Mouse (Mus musculus): ENCODE data around the gene B430305J03Rik. TPM values are rescaled to one million over a fixed set of nuclear protein-coding genes. Genes with fewer than 3 reads are reported as not detected.

Gene B430305J03Rik
- polyA plus RNA-seq, 1 experiment from 2014 or later, result not detected

- ATAC-seq (ENCODE audit: insufficient number of reproducible peaks, insufficient read depth, low FRiP score, low TSS enrichment), result no peak
- no peak overlapping the region for H3K4me3 ChIP-seq
Measured at GRCm38 (mm10) chr3:61345636-61346035, 20.1 kb downstream of the B430305J03Rik start.

GRCm38 (mm10) chr3:61344031-61344430 is 21.7 kb downstream of the B430305J03Rik start:
- Histone ChIP-seq H3K4me1 (peaks cover 4% of the 10 kb centered on the region; the same call in 1 of the 2 replicates), H3K27me3 (no peaks in the 10 kb centered on the region), H3K9ac (no peak overlapping the region), H3K9me3 (no peaks in the 10 kb centered on the region), H3K27ac (no peak overlapping the region), H3K4me2 (replicated peaks) (no peak overlapping the region), H3K4me3 (no peak overlapping the region), H3K36me3 (no peaks in the 10 kb centered on the region)
- ATAC-seq (ENCODE audit: insufficient number of reproducible peaks, insufficient read depth, low FRiP score, low TSS enrichment), result no peak
- 80% methylated on average over 7 of the region's 7 CpGs for WGBS

More at GRCm38 (mm10) chr3:61345636-61346035, 20.1 kb downstream of the B430305J03Rik start:
- H3K27me3 ChIP-seq, result no peaks in the 10 kb centered on the region
- H3K27ac ChIP-seq, result no peak overlapping the region
- H3K4me2 ChIP-seq (replicated peaks), result no peak overlapping the region
- WGBS, result 33% methylated on average over 1 of the region's 1 CpGs
- peaks cover 4% of the 10 kb centered on the region; the same call in 1 of the 2 replicates for H3K4me1 ChIP-seq
- no peaks in the 10 kb centered on the region for H3K36me3 ChIP-seq
- H3K9me3 ChIP-seq, result no peaks in the 10 kb centered on the region
- H3K9ac ChIP-seq, result no peak overlapping the region

- H3K36me3 ChIP-seq, result no peaks in the 10 kb centered on the region
- WGBS, result 76% methylated on average over 5 of the region's 5 CpGs
- no peak overlapping the region for H3K9ac ChIP-seq
- H3K4me2 ChIP-seq (replicated peaks), result no peak overlapping the region
- no peaks in the 10 kb centered on the region for H3K27me3 ChIP-seq
- no peak for ATAC-seq (ENCODE audit: insufficient number of reproducible peaks, insufficient read depth, low FRiP score, low TSS enrichment)
- 0 out of 2 replicates have a peak, but pooled peaks cover under 1% of the 10 kb centered on the region for H3K4me1 ChIP-seq
- H3K4me3 ChIP-seq, result no peak overlapping the region
- H3K9me3 ChIP-seq, result no peaks in the 10 kb centered on the region
- no peak overlapping the region for H3K27ac ChIP-seq
Measured at GRCm38 (mm10) chr3:61340321-61340720, 25.4 kb downstream of the B430305J03Rik start.

GRCm38 (mm10) chr3:61337230-61337629 is 28.5 kb downstream of the B430305J03Rik start:
- 81% methylated on average over 3 of the region's 3 CpGs for WGBS
- Histone ChIP-seq H3K9me3 (no peaks in the 10 kb centered on the region), H3K9ac (no peak overlapping the region), H3K4me2 (replicated peaks) (no peak overlapping the region), H3K27ac (no peak overlapping the region), H3K27me3 (no peaks in the 10 kb centered on the region), H3K4me3 (no peak overlapping the region), H3K36me3 (no peaks in the 10 kb centered on the region), H3K4me1 (no peaks in the 10 kb centered on the region)
- no peak for ATAC-seq (ENCODE audit: insufficient number of reproducible peaks, insufficient read depth, low FRiP score, low TSS enrichment)

GRCm38 (mm10) chr3:61336205-61336604 is 29.5 kb downstream of the B430305J03Rik start:
- no peak overlapping the region for H3K9ac ChIP-seq
- WGBS, result 47% methylated on average over 2 of the region's 2 CpGs
- H3K9me3 ChIP-seq, result no peaks in the 10 kb centered on the region
- no peaks in the 10 kb centered on the region for H3K27me3 ChIP-seq
- no peak overlapping the region for H3K27ac ChIP-seq
- no peak for ATAC-seq (ENCODE audit: insufficient number of reproducible peaks, insufficient read depth, low FRiP score, low TSS enrichment)
- no peak overlapping the region for H3K4me2 ChIP-seq (replicated peaks)
- H3K36me3 ChIP-seq, result no peaks in the 10 kb centered on the region
- no peak overlapping the region for H3K4me3 ChIP-seq
- no peaks in the 10 kb centered on the region for H3K4me1 ChIP-seq

- no peak overlapping the region for H3K9ac ChIP-seq
- WGBS, result 87% methylated on average over 6 of the region's 6 CpGs
- H3K4me1 ChIP-seq, result 0 out of 2 replicates have a peak, but pooled peaks cover 3% of the 10 kb centered on the region
- H3K27ac ChIP-seq, result no peak overlapping the region
- H3K9me3 ChIP-seq, result no peaks in the 10 kb centered on the region
- H3K27me3 ChIP-seq, result no peaks in the 10 kb centered on the region
- H3K4me2 ChIP-seq (replicated peaks), result no peak overlapping the region
- H3K36me3 ChIP-seq, result no peaks in the 10 kb centered on the region
- ATAC-seq (ENCODE audit: insufficient number of reproducible peaks, insufficient read depth, low FRiP score, low TSS enrichment), result no peak
- H3K4me3 ChIP-seq, result no peak overlapping the region
Measured at GRCm38 (mm10) chr3:61321632-61322031, 44.1 kb downstream of the B430305J03Rik start.

GRCm38 (mm10) chr3:61320031-61320430 is 45.7 kb downstream of the B430305J03Rik start:
- H3K27me3 ChIP-seq, result no peaks in the 10 kb centered on the region
- no peak for ATAC-seq (ENCODE audit: insufficient number of reproducible peaks, insufficient read depth, low FRiP score, low TSS enrichment)

GRCm38 (mm10) chr3:61315002-61315401 is 50.7 kb downstream of the B430305J03Rik start:
- Histone ChIP-seq H3K9me3 (no peaks in the 10 kb centered on the region), H3K36me3 (no peaks in the 10 kb centered on the region), H3K9ac (no peak overlapping the region), H3K4me1 (0 out of 2 replicates have a peak, but pooled peaks cover 3% of the 10 kb centered on the region), H3K4me3 (no peak overlapping the region), H3K27me3 (no peaks in the 10 kb centered on the region), H3K27ac (no peak overlapping the region), H3K4me2 (replicated peaks) (no peak overlapping the region)
- no peak for ATAC-seq (ENCODE audit: insufficient number of reproducible peaks, insufficient read depth, low FRiP score, low TSS enrichment)
- WGBS, result 73% methylated on average over 2 of the region's 2 CpGs

More at GRCm38 (mm10) chr3:61320031-61320430, 45.7 kb downstream of the B430305J03Rik start:
- Histone ChIP-seq H3K4me2 (replicated peaks) (no peak overlapping the region), H3K9ac (no peak overlapping the region), H3K4me1 (0 out of 2 replicates have a peak, but pooled peaks cover 3% of the 10 kb centered on the region), H3K9me3 (no peaks in the 10 kb centered on the region), H3K36me3 (no peaks in the 10 kb centered on the region), H3K4me3 (no peak overlapping the region), H3K27ac (no peak overlapping the region)
- 74% methylated on average over 2 of the region's 2 CpGs for WGBS

Other genes with a start within 250 kb of the B430305J03Rik start
- 18.3 and 19.4 TPM in 2 replicates for gene Rap2b, start 4.3 kb downstream of the B430305J03Rik start, polyA plus RNA-seq (2016; fragmentation: Nextera tagmentation; extraction: Ambion mirVana)